Comparison of ENCODE assay signal across 9 mouse cellular contexts in genomic region chr10:43211866-43212265, GRCm38 (mm10). TPM values are rescaled to one million over a fixed set of nuclear protein-coding genes. Genes with fewer than 3 reads are reported as not detected.
DNase-seq lines count a peak whose midpoint lies in the region; ATAC-seq lines count a peak whose summit lies in the region.
"Had no signal": no experiment of that assay in that cellular context is flagged by ENCODE, and none has a peak within 500 bp of the region (broad histone marks: within the 10 kb centered on the region; RNA-seq: fewer than 3 reads in every experiment).

No protein-coding gene starts in this region.

- no peaks in the 10 kb centered on the region for H3K9me3 ChIP-seq in liver, embryonic 11.5 days (ENCODE audit: control insufficient read depth, low read length)
- no peaks in the 10 kb centered on the region for H3K9me3 ChIP-seq in limb, embryonic 10.5 days (replicated peaks)
- H3K9me3 ChIP-seq: neural tube, embryonic 12.5 days had no signal

- no peak overlapping the region for H3K4me3 ChIP-seq in liver, embryonic 11.5 days (ENCODE audit: low read depth, low read length)
- H3K4me3 ChIP-seq in limb, embryonic 10.5 days, result no peak overlapping the region
- H3K4me3 ChIP-seq: neural tube, embryonic 12.5 days had no signal

- DNase-seq in cerebellum, adult 11 months, result peak; percentile 10
- no peak for DNase-seq in cerebellum, adult 11-12 months
- peak; percentile 72 for DNase-seq in liver
- DNase-seq in liver, embryonic 11.5 days (ENCODE audit: low spot score), result no peak
- peak; percentile 44 for DNase-seq in c-Kit-negative CD71-positive TER-119-positive erythroid progenitor cells, embryonic 14.5 days (ENCODE audit: low read depth, low spot score)
- DNase-seq in limb, embryonic 10.5 days (ENCODE audit: low spot score), result peak; percentile 53
- peak; percentile 37 for DNase-seq in spleen, adult 12 weeks (ENCODE audit: low spot score)
- no peak for DNase-seq in layer of hippocampus, adult 9-10 months (ENCODE audit: low spot score)

- no peaks in the 10 kb centered on the region for H3K4me1 ChIP-seq in liver, embryonic 11.5 days (replicated peaks; ENCODE audit: control insufficient read depth, insufficient read depth, low read length)
- H3K4me1 ChIP-seq in limb, embryonic 10.5 days, result no peaks in the 10 kb centered on the region
- H3K4me1 ChIP-seq: neural tube, embryonic 12.5 days had no signal

- no peaks in the 10 kb centered on the region for H3K36me3 ChIP-seq in liver, embryonic 11.5 days (ENCODE audit: control insufficient read depth, insufficient read depth, low read length)
- H3K36me3 ChIP-seq in limb, embryonic 10.5 days, result no peaks in the 10 kb centered on the region
- H3K36me3 ChIP-seq: neural tube, embryonic 12.5 days had no signal

- 30% methylated on average over 6 of the region's 6 CpGs for WGBS in liver, embryonic 11.5 days
- 30% methylated on average over 6 of the region's 6 CpGs for WGBS in limb, embryonic 10.5 days

- no peak for ATAC-seq in liver, embryonic 11.5 days (replicated peaks; ENCODE audit: low FRiP score)

- no peaks in the 10 kb centered on the region for H3K27me3 ChIP-seq in liver, embryonic 11.5 days (replicated peaks; ENCODE audit: control insufficient read depth, insufficient read depth, low read length)
- no peaks in the 10 kb centered on the region for H3K27me3 ChIP-seq in limb, embryonic 10.5 days (ENCODE audit: low read depth, poor library complexity, severe bottlenecking)
- H3K27me3 ChIP-seq: neural tube, embryonic 12.5 days had no signal

- no peak overlapping the region for H3K4me2 ChIP-seq in liver, embryonic 11.5 days
- H3K4me2 ChIP-seq: neural tube, embryonic 12.5 days had no signal

- H3K9ac ChIP-seq in liver, embryonic 11.5 days (ENCODE audit: low read depth, low read length), result no peak overlapping the region
- H3K9ac ChIP-seq: neural tube, embryonic 12.5 days had no signal

- H3K27ac ChIP-seq in liver, embryonic 11.5 days (ENCODE audit: low read depth, low read length), result no peak overlapping the region
- H3K27ac ChIP-seq in limb, embryonic 10.5 days, result no peak overlapping the region
- H3K27ac ChIP-seq: neural tube, embryonic 12.5 days had no signal

RNA-seq across cellular contexts. Expression of gene Pdss2, which starts 9.4 kb away (rescaled TPM):
- 14.9 and 16.2 TPM in 2 replicates for polyA plus RNA-seq in liver, embryonic 11.5 days (2014; fragmentation: Nextera tagmentation; extraction: Ambion mirVana)
- 14.5 and 14.8 TPM in 2 replicates for polyA plus RNA-seq in limb, embryonic 10.5 days (2016; fragmentation: Nextera tagmentation; extraction: Ambion mirVana)

RNA-seq across cellular contexts. Expression of gene 9030612E09Rik, which starts 37.4 kb away (rescaled TPM):
- not detected in 2 replicates for polyA plus RNA-seq in liver, embryonic 11.5 days (2014; fragmentation: Nextera tagmentation; extraction: Ambion mirVana)
- 0.30 and 0.83 TPM in 2 replicates for polyA plus RNA-seq in limb, embryonic 10.5 days (2016; fragmentation: Nextera tagmentation; extraction: Ambion mirVana)

RNA-seq across cellular contexts. Expression of gene Sobp, which starts 37.5 kb away (rescaled TPM):
- polyA plus RNA-seq in liver, embryonic 11.5 days (2014; fragmentation: Nextera tagmentation; extraction: Ambion mirVana), result 0.44 and 0.45 TPM in 2 replicates
- 1.4 and 2.3 TPM in 2 replicates for polyA plus RNA-seq in limb, embryonic 10.5 days (2016; fragmentation: Nextera tagmentation; extraction: Ambion mirVana)

Comparison
In these comparisons a context has a peak if more than half of its experiments do, and no peak if none do; other contexts are left out.
1. DNase-seq: peak in cerebellum, adult 11 months (single experiment), liver (single experiment), c-Kit-negative CD71-positive TER-119-positive erythroid progenitor cells, embryonic 14.5 days (single experiment), limb, embryonic 10.5 days (single experiment) and spleen, adult 12 weeks (single experiment); none in cerebellum, adult 11-12 months (single experiment), liver, embryonic 11.5 days (single experiment) and layer of hippocampus, adult 9-10 months (single experiment).